Mouse (Mus musculus) ES-Bruce4 (cell line): ENCODE measurements around the gene Cacna2d2.

Experiments used
- CTCF ChIP-seq: IDR thresholded peaks from one replicate; pipeline ENCODE4 v1.8.1; 2011; ENCODE audit warnings: low read depth, low read length
- EP300 ChIP-seq: IDR thresholded peaks from 2 replicates; pipeline ENCODE4 v1.6.1; 2011; ENCODE audit warnings: low read depth, low read length; ENCODE audit not compliant: insufficient read depth
- POLR2A ChIP-seq: IDR thresholded peaks from one replicate; pipeline ENCODE4 v1.8.1; 2011; ENCODE audit warnings: low read length; ENCODE audit not compliant: insufficient read depth

- TF ChIP-seq POLR2A (no peak), CTCF (no peak), EP300 (no peak)
Measured at GRCm38 (mm10) chr9:107571534-107572326, 172.3 kb downstream of the Cacna2d2 start.
